Mouse (Mus musculus): ENCODE results near the gene Igsf3.
"Not testable (repeated sequence)": the region's sequence is repeated elsewhere in the genome, so short reads cannot be mapped to it uniquely, and the experiment has no call there.

Igsf3 gene

GRCm38 (mm10) chr3:101407568-101407967 is 30.7 kb downstream of the Igsf3 start:
- DNase-seq: no peak

DNA sequence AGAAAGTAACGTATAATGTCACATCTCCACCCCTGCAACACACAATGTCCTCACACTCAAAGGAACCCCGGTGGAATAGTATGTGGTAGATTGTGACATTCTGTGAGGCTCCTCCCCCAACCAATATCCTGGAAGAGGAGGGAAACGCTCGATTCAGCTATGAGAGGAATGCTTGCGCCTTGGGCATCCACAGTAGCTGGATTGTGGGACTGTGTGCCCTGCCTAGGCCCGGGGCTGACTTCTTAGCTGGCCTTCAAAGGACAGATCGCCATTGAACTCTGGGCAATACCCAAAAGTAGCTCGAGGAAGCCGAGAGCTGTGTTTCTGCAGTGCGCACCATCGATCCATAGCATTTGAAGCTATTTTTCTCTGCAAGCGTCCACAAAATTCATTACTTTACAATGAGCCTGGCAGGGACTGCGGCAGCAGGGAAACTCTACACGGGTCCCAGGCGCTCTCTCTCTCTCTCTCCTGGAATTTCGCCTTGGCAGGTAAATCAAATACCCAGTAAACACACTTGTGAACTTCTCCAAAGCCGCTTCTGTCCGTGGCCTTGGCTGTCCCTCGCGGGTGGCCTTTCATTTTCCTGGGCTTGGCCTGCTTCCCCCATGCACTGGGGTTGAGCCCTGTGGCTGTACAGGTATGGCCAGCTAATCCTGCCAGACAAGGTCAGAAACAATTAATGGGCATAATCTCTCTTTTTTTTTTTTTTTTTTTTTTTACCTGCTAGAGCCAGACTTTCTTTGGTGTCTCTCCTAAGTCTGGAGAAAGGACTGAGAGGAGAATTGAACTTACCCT is 32.3 kb downstream of the Igsf3 start:
- DNase-seq: no peak

- DNase-seq: no peak
Observed at GRCm38 (mm10) chr3:101410202-101410601, 33.3 kb downstream of the Igsf3 start.

DNA sequence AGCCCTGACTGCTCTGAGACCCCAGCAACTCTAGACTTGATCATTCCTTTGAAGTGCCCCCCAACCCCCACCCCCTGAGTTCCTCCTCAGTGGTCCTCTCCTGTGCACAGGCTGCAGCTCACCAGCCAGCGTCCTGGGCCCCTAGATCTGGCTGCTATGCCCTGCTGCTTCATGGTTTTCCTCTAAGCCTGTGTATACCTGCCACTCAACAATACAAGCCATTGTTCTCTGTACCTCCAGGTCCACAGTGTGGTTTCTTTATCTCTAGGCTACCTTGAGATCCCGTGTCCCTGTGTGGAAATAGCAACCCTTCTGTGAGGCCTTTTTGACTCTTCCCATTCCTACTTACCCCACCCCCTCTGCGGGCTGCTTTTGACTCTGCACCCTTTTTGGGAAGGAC is 33.9 kb downstream of the Igsf3 start:
- DNase-seq: no peak

GRCm38 (mm10) chr3:101411626-101412025 is 34.7 kb downstream of the Igsf3 start:
- DNase-seq: no peak

DNA sequence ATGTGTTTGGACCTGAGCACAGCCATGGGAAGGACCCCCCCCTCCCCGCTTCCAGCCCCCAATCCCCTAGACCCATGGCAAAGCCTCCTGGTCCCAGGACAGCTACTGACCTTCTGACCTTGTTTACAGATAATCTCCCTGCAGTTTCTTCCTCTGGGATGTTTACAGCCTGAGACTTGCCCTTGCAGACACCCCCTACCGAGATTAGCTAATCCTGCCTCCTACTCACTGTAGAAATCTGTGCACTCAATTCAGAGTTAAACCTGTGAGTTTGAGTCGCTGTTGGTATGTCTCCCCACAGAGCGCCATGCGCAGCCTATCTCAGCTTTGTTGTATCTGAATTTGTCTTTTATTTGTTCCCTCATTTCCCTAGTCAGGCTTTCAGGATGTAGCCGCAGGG is 35.2 kb downstream of the Igsf3 start:
- no peak for DNase-seq

DNA sequence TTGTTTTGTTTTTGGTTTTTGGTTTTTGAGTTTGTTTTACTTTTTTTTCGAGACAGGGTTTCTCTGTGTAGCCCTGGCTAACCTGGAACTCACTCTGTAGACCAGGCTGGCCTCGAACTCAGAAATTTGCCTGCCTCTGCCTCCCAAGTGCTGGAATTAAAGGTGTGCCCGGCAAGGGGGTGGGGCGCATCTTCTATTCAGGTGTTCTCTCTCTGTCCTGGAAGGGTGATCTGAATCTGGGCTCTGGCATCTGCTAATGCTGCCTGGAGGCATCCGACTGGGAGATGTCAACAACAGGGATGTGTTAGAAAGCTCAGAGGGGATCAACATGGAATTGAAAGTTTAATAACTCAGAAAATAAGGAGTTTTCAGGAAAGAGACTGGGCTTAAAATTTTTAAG is 36.1 kb downstream of the Igsf3 start:
- not testable (repeated sequence) for DNase-seq

DNA sequence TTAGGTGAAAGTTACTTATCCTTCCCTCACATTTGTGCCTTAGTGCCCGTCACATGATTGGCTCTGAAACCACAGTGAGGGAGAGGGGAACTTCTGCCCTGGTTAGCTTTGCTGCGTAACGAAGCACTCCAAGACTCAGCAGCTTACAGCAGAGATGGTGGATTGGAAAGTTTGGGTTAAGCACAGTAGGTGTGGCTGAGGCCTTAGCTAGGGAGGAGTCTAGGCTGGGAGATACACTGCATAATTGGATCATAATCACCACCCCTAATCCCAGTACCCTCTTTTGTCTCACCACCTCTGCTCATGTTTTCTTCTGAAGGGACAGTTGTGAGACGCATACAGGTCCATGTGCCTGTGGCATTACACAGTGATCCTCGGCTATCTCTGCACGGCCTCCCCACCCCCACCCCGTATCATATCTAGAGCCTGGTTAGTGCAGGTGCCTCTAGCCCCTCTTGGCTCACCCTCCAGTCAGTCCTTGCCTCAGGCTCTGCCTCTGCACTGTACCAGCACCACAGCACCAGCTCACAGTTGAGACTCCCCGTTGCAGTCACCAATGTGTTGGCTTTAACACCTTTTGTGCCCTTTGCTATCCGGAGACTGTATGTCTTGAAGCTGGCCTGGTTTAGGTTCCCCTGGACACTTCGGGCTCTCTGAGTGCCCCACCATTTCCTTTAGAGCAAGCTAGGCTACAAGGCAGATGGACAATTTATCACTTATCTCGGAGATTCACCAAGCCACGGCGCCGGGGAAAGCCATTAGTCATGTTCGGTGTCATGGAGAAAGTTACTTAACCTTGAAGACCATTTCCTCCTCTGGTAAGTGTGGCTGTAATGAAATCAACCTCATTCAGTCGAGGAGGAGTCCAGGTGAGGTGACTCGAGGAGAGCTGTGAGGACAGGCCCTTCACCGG is 42.1 kb downstream of the Igsf3 start:
- peak; percentile 55 for DNase-seq

GRCm38 (mm10) chr3:101419653-101419994 is 42.7 kb downstream of the Igsf3 start:
- DNase-seq: no peak

DNA sequence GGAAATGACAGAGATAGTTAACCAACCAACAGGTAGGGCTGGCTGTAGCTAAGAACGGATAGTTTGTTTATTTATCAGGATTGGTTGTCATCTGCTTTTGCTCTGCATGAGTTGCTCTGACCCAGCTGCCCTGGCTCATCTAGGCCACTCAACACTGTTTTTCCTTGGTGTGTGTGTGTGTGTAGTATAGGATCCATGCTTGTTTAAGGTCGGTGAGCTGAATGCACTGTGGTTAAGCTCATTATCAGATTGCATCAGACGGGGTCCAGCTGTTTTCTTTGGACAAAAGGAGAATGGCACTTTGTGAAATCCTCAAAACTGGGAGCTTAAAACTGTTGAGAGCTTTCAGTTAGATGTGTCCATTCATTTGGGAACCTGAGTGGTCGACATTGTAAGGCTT is 46.3 kb downstream of the Igsf3 start:
- DNase-seq: no peak

- DNase-seq: no peak
Observed at GRCm38 (mm10) chr3:101424295-101424885, 47.5 kb downstream of the Igsf3 start.

GRCm38 (mm10) chr3:101429982-101430754 is 53.3 kb downstream of the Igsf3 start:
- DNase-seq: no peak

DNA sequence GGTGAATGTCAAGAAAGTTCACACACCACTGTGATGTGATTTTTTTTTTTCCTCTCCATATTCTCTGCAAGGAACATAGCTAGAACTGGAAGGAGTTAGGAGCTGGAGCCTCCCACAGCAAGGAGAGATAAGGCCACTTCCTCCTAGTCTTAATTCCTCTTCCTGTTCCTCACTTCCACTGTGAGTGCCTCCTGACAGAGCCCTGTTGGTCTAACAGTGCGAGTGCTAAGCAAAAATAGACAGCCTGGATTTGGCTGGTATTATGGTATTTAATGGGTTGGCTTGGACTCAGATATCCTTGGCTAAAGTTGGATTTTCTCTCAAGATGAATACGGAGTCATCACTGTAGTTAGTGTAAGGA is 53.9 kb downstream of the Igsf3 start:
- DNase-seq: no peak

DNA sequence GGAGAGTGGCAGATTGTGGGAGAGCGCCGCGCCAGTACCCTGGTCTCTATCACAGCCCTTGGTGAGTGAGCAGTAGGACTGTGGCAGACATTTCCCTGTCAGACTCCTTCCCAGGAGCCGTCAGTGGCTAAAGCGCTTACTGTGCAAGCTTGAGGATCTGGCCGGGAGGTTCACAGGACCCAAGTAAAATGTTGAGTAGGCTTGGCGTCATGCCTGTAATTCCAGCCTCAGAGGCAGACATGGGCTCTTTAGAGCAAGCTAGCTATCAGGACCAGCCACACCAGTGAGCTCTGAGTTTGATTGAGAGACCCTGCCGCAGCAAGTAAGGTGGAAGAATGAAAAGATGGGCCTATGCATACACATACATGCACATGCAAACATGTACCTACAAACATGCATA is 58.8 kb downstream of the Igsf3 start:
- no peak for DNase-seq

- DNase-seq: no peak
Observed at GRCm38 (mm10) chr3:101436469-101436868, 59.6 kb downstream of the Igsf3 start.

GRCm38 (mm10) chr3:101437021-101437563 is 60.2 kb downstream of the Igsf3 start:
- DNase-seq: no peak

GRCm38 (mm10) chr3:101443265-101443881 is 66.5 kb downstream of the Igsf3 start:
- no peak for DNase-seq

- no peak for DNase-seq
Observed at GRCm38 (mm10) chr3:101444437-101444836, 67.6 kb downstream of the Igsf3 start.

DNA sequence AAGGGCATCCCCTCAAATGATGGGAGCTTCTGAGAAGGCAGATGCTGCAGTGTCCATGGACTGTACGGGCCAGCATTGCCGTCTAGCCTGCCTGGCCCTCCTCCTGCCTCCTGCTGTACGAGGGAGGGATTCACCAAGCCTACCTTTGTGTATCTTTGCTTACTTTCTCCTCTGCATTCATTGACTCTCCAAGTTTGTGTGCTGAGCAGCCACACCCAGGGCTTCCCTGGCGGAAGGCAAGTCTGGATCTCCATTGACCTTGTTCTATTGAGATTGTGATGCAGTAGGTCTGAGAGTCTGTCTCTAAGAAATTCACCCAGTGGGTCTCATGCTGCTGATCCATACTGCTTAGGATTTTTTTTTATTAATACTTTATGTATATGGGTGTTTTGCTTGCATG is 70.4 kb downstream of the Igsf3 start:
- DNase-seq: no peak

- no peak for DNase-seq
Observed at GRCm38 (mm10) chr3:101448765-101449164, 71.9 kb downstream of the Igsf3 start.

DNA sequence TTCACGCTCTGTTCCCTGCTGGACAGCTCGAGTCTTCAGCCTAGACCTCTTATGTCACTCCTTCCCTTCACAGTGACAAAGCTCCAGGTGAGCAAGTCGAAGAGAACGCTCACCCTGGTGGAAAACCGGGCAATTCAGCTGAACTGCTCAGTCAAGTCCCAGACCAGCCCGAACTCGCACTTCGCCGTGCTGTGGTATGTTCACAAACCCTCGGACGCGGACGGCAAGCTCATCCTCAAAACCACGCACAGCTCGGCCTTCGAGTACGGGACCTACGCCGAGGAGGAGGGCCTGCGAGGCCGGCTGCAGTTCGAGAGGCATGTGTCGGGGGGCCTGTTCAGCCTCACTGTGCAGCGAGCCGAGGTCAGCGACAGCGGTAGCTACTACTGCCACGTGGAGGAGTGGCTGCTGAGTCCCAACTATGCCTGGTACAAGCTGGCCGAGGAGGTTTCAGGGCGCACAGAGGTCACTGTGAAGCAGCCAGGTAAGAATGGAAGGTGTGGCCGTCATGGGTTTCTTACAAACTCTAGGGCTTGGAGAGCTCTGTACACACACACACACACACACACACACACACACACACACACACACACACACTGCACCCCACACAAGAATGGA is 74.0 kb downstream of the Igsf3 start:
- DNase-seq: no peak

GRCm38 (mm10) chr3:101460618-101461017 is 83.7 kb downstream of the Igsf3 start:
- DNase-seq: no peak
